Mouse (Mus musculus) MEL (cell line): ENCODE results near the gene Adgra1. TPM values are rescaled to one million over a fixed set of nuclear protein-coding genes. Genes with fewer than 3 reads are reported as not detected.

Experiments
- DNase-seq: peaks from one replicate; pipeline ENCODE4 v3.0.0; 2011; ENCODE audit warnings: low read depth, low spot score
- H3K27ac ChIP-seq: 2 replicates; pipeline ENCODE4 v1.5.1; 2012; ENCODE audit warnings: low read depth, mild to moderate bottlenecking, control low read depth, low read length, moderate library complexity; ENCODE audit not compliant: control insufficient read depth
- H3K27me3 ChIP-seq, 2 experiments: fragments of 150-350 bp in 1 of 2; sonication (generic) in 1 of 2; 2 replicates each; pipeline ENCODE4 v1.6.1; 2012; ENCODE audit warnings: low read length in 2 of 2, mild to moderate bottlenecking in 2 of 2, improper control_type of control experiment in 1 of 2, moderate library complexity in 1 of 2; ENCODE audit not compliant: insufficient read depth in 2 of 2, control insufficient read depth in 1 of 2
- H3K36me3 ChIP-seq, 2 experiments: 2 replicates each; pipeline ENCODE4 v1.6.1; 2012 to 2014; ENCODE audit warnings: low read length in 2 of 2, improper control_type of control experiment in 1 of 2, inconsistent platforms in 1 of 2, mild to moderate bottlenecking in 1 of 2; ENCODE audit not compliant: insufficient read depth in 2 of 2, control insufficient read depth in 1 of 2
- H3K4me1 ChIP-seq, 2 experiments: fragments of 150-350 bp in 1 of 2; sonication (generic) in 1 of 2; 2 replicates each; pipeline ENCODE4 v1.6.1; 2012; ENCODE audit warnings: low read length in 2 of 2, improper control_type of control experiment in 1 of 2, mild to moderate bottlenecking in 1 of 2; ENCODE audit not compliant: insufficient read depth in 2 of 2, control insufficient read depth in 1 of 2
- H3K4me3 ChIP-seq, 2 experiments: fragments of 150-350 bp in 1 of 2; sonication (generic) in 1 of 2; 2 replicates each; pipeline ENCODE4 v1.5.1; 2012; ENCODE audit warnings: low read depth in 2 of 2, low read length in 2 of 2, mild to moderate bottlenecking in 2 of 2, moderate library complexity in 2 of 2, control low read depth in 1 of 2, improper control_type of control experiment in 1 of 2; ENCODE audit not compliant: control insufficient read depth in 1 of 2, insufficient read depth in 1 of 2
- H3K79me2 ChIP-seq: 2 replicates; pipeline ENCODE4 v1.6.1; 2012; ENCODE audit warnings: mild to moderate bottlenecking, low read length, moderate library complexity; ENCODE audit not compliant: control insufficient read depth, poor library complexity, insufficient read depth
- H3K9ac ChIP-seq: 2 replicates; pipeline ENCODE4 v1.6.1; 2012; ENCODE audit warnings: low read depth, mild to moderate bottlenecking, control low read depth, low read length, moderate library complexity; ENCODE audit not compliant: control insufficient read depth, poor library complexity, severe bottlenecking
- H3K9me3 ChIP-seq: fragments of 150-350 bp; sonication (generic); replicated peaks from 2 replicates; pipeline ENCODE4 v1.6.1; 2012; ENCODE audit warnings: mild to moderate bottlenecking, low read length, improper control_type of control experiment, moderate library complexity; ENCODE audit not compliant: insufficient read depth
- BHLHE40 ChIP-seq: IDR thresholded peaks from 2 replicates; pipeline ENCODE4 v1.6.1; 2012; ENCODE audit warnings: low read depth, mild to moderate bottlenecking, inconsistent platforms, low read length, improper control_type of control experiment, borderline replicate concordance
- CHD1 ChIP-seq: IDR thresholded peaks from 2 replicates; pipeline ENCODE4 v1.6.1; 2012; ENCODE audit warnings: low read depth, mild to moderate bottlenecking, inconsistent platforms, low read length, improper control_type of control experiment
- CHD2 ChIP-seq: IDR thresholded peaks from 2 replicates; pipeline ENCODE4 v1.6.1; 2011; ENCODE audit warnings: low read length, improper control_type of control experiment
- CTCF ChIP-seq, 3 experiments: IDR thresholded peaks in 2 of 3; conservative IDR thresholded peaks in 1 of 3; 2 replicates each; pipeline ENCODE4 v1.5.1; 2011 to 2012; ENCODE audit warnings: low read length in 3 of 3, low read depth in 2 of 3, mild to moderate bottlenecking in 2 of 3, improper control_type of control experiment in 1 of 3, inconsistent platforms in 1 of 3, mixed read lengths in 1 of 3, moderate library complexity in 1 of 3; ENCODE audit not compliant: control insufficient read depth in 1 of 3, insufficient read depth in 1 of 3, poor library complexity in 1 of 3, severe bottlenecking in 1 of 3
- E2F4 ChIP-seq: IDR thresholded peaks from 2 replicates; pipeline ENCODE4 v1.6.1; 2011; ENCODE audit warnings: low read depth, low read length, improper control_type of control experiment, borderline replicate concordance
- ELF1 ChIP-seq: IDR thresholded peaks from 2 replicates; pipeline ENCODE4 v1.6.1; 2014; ENCODE audit warnings: low read depth, mild to moderate bottlenecking, inconsistent platforms, low read length, improper control_type of control experiment, moderate library complexity
- GABPA ChIP-seq: IDR thresholded peaks from 2 replicates; pipeline ENCODE4 v1.6.1; 2012; ENCODE audit warnings: low read depth, mild to moderate bottlenecking, inconsistent platforms, low read length, improper control_type of control experiment, moderate library complexity
- GATA1 ChIP-seq: IDR thresholded peaks from 2 replicates; pipeline ENCODE4 v1.6.1; 2011; ENCODE audit warnings: low read depth, low read length, improper control_type of control experiment
- HCFC1 ChIP-seq: IDR thresholded peaks from 2 replicates; pipeline ENCODE4 v1.6.1; 2012; ENCODE audit warnings: low read depth, mild to moderate bottlenecking, inconsistent platforms, low read length, improper control_type of control experiment, moderate library complexity
- JUND ChIP-seq: IDR thresholded peaks from 2 replicates; pipeline ENCODE4 v1.6.1; 2011; ENCODE audit warnings: low read depth, mild to moderate bottlenecking, improper control_type of control experiment, low read length
- MAX ChIP-seq: IDR thresholded peaks from 2 replicates; pipeline ENCODE4 v1.6.1; 2011; ENCODE audit warnings: low read length, improper control_type of control experiment
- MAZ ChIP-seq: IDR thresholded peaks from 2 replicates; pipeline ENCODE4 v1.6.1; 2012; ENCODE audit warnings: low read depth, mild to moderate bottlenecking, inconsistent platforms, low read length, improper control_type of control experiment
- MXI1 ChIP-seq: IDR thresholded peaks from 2 replicates; pipeline ENCODE4 v1.6.1; 2011; ENCODE audit warnings: mild to moderate bottlenecking, low read depth, low read length, improper control_type of control experiment
- MYB ChIP-seq: IDR thresholded peaks from 2 replicates; pipeline ENCODE4 v1.6.1; 2011; ENCODE audit warnings: mild to moderate bottlenecking, low read depth, low read length, improper control_type of control experiment
- MYC ChIP-seq: IDR thresholded peaks from 2 replicates; pipeline ENCODE4 v1.6.1; 2011; ENCODE audit warnings: low read depth, mild to moderate bottlenecking, low read length, improper control_type of control experiment, moderate library complexity
- NELFE ChIP-seq: IDR thresholded peaks from 2 replicates; pipeline ENCODE4 v1.6.1; 2011; ENCODE audit warnings: low read depth, low read length, improper control_type of control experiment
- NRF1 ChIP-seq: IDR thresholded peaks from 2 replicates; pipeline ENCODE4 v1.6.1; 2014; ENCODE audit warnings: low read depth, mild to moderate bottlenecking, inconsistent platforms, low read length, improper control_type of control experiment, moderate library complexity; ENCODE audit not compliant: poor library complexity, insufficient read depth, severe bottlenecking
- POLR2AphosphoS2 ChIP-seq: IDR thresholded peaks from 2 replicates; pipeline ENCODE4 v1.6.1; 2011; ENCODE audit warnings: low read length, improper control_type of control experiment
- POLR2AphosphoS5 ChIP-seq: IDR thresholded peaks from 2 replicates; pipeline ENCODE4 v1.6.1; 2012; ENCODE audit warnings: low read depth, borderline replicate concordance, mild to moderate bottlenecking, inconsistent platforms, low read length, moderate library complexity, mixed read lengths
- RAD21 ChIP-seq: IDR thresholded peaks from 2 replicates; pipeline ENCODE4 v1.6.1; 2011; ENCODE audit warnings: mild to moderate bottlenecking, low read depth, low read length, improper control_type of control experiment
- RCOR1 ChIP-seq: IDR thresholded peaks from 2 replicates; pipeline ENCODE4 v1.6.1; 2012; ENCODE audit warnings: low read depth, mild to moderate bottlenecking, inconsistent platforms, low read length, improper control_type of control experiment
- SIN3A ChIP-seq: IDR thresholded peaks from 2 replicates; pipeline ENCODE4 v1.6.1; 2012; ENCODE audit warnings: low read length, improper control_type of control experiment, inconsistent platforms
- SMC3 ChIP-seq: IDR thresholded peaks from 2 replicates; pipeline ENCODE4 v1.6.1; 2011; ENCODE audit warnings: low read depth, low read length, improper control_type of control experiment
- TCF12 ChIP-seq: IDR thresholded peaks from 2 replicates; pipeline ENCODE4 v1.6.1; 2014; ENCODE audit warnings: low read depth, mild to moderate bottlenecking, inconsistent platforms, low read length, improper control_type of control experiment, moderate library complexity
- UBTF ChIP-seq: IDR thresholded peaks from 2 replicates; pipeline ENCODE4 v1.6.1; 2012; ENCODE audit warnings: low read depth, mild to moderate bottlenecking, inconsistent platforms, low read length, improper control_type of control experiment, moderate library complexity, borderline replicate concordance; ENCODE audit not compliant: insufficient read depth
- ZKSCAN1 ChIP-seq: IDR thresholded peaks from 2 replicates; pipeline ENCODE4 v1.6.1; 2012; ENCODE audit warnings: low read depth, mild to moderate bottlenecking, inconsistent platforms, low read length, improper control_type of control experiment, moderate library complexity
- ZMIZ1 ChIP-seq: IDR thresholded peaks from 2 replicates; pipeline ENCODE4 v1.6.1; 2012; ENCODE audit warnings: low read depth, mild to moderate bottlenecking, inconsistent platforms, low read length, improper control_type of control experiment, moderate library complexity
- polyA plus RNA-seq, 2 experiments: library from polyadenylated mRNA; stranded (reverse) in 1 of 2; unstranded in 1 of 2; fragments of >175 nt in 1 of 2; fragments of >200 nt in 1 of 2; gene quantifications; 2 replicates each; pipeline versions ENCODE4 v1.2.1 to v1.2.4; 2012; ENCODE audit warnings: low replicate concordance in 2 of 2, low read depth in 1 of 2; ENCODE audit not compliant: insufficient read length in 2 of 2, insufficient read depth in 1 of 2, missing spikeins in 1 of 2
- total RNA-seq: library from RNA; depleted of rRNA; stranded (reverse); fragments of 300-350 nt; gene quantifications from 2 replicates; pipeline ENCODE4 v1.2.3, GENCODE M21; 2012

The Adgra1 gene
- total and polyA plus RNA-seq, 3 experiments: not detected

GRCm38 (mm10) chr7:139900456-139900855 lies 66.5 kb downstream of the Adgra1 start:
- H3K27me3 ChIP-seq: no peaks in the 10 kb centered on the region
- H3K79me2 ChIP-seq: no peaks in the 10 kb centered on the region
- TF ChIP-seq MYC (no peak), GATA1 (no peak), RCOR1 (no peak), POLR2AphosphoS5 (no peak), MAX (no peak), E2F4 (no peak), UBTF (no peak), JUND (no peak), MXI1 (no peak), TCF12 (no peak), HCFC1 (no peak), MYB (no peak), MAZ (no peak), SMC3 (no peak), SIN3A (no peak), ELF1 (no peak), CHD1 (no peak)
- no peaks in the 10 kb centered on the region for H3K4me1 ChIP-seq
- no peak overlapping the region for H3K4me3 ChIP-seq
- DNase-seq: no peak
- no peaks in the 10 kb centered on the region for H3K36me3 ChIP-seq
- no peak overlapping the region for H3K27ac ChIP-seq
- H3K9me3 ChIP-seq: no peaks in the 10 kb centered on the region
- no peak overlapping the region for H3K9ac ChIP-seq

DNA sequence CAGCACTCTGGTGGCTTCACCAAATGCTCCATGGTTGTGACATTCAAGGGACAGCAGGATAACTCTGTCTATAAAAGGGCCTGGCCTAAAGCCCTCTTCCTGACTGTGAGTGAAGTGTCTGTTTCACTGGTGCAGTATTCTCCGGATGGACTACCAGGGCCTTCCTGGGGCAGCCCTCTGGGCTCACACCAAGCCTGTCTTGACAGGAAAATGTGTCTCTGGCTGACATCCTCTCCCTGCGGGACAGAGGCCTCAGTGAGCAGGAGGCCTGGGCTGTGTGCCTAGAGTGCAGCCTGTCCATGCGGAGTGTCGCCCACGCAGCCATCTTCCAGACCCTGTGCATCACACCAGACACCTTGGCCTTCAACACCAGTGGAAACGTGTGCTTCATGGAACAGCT lies 66.9 kb downstream of the Adgra1 start:
- H3K4me3 ChIP-seq: no peak overlapping the region
- H3K36me3 ChIP-seq: no peaks in the 10 kb centered on the region
- no peak overlapping the region for H3K9ac ChIP-seq
- H3K79me2 ChIP-seq: no peaks in the 10 kb centered on the region
- H3K9me3 ChIP-seq: no peaks in the 10 kb centered on the region
- H3K27ac ChIP-seq: no peak overlapping the region
- H3K27me3 ChIP-seq: no peaks in the 10 kb centered on the region
- no peak for TF ChIP-seq GATA1
- no peak for TF ChIP-seq TCF12
- no peak for TF ChIP-seq ZKSCAN1
- no peak for TF ChIP-seq JUND
- no peak for TF ChIP-seq CTCF (IDR thresholded peaks at IDR 0.05 in 2 of 3, conservative IDR thresholded peaks at IDR 0.05 in 1 of 3; ENCODE audit: control insufficient read depth in 1 of 3, insufficient read depth in 1 of 3, low read depth in 2 of 3, low read length in 3 of 3, poor library complexity in 1 of 3, severe bottlenecking in 1 of 3)
- TF ChIP-seq RCOR1: no peak
- TF ChIP-seq NELFE: no peak
- no peak for TF ChIP-seq BHLHE40
- TF ChIP-seq UBTF: no peak
- no peak for TF ChIP-seq ZMIZ1
- TF ChIP-seq RAD21: no peak
- no peak for TF ChIP-seq CHD2
- TF ChIP-seq NRF1: no peak
- no peak for TF ChIP-seq HCFC1
- TF ChIP-seq GABPA: no peak
- no peak for TF ChIP-seq POLR2AphosphoS2
- TF ChIP-seq MYB: no peak
- DNase-seq: no peak
- no peaks in the 10 kb centered on the region for H3K4me1 ChIP-seq
